Mouse (Mus musculus) liver, embryonic 14.5 days (tissue): ENCODE data around the gene Rassf5. TPM values are rescaled to one million over a fixed set of nuclear protein-coding genes. Genes with fewer than 3 reads are reported as not detected.
A peak's percentile ranks its signal among the peaks of the same experiment; 100 is the strongest.

Experiments used
- ATAC-seq: fragments of 200-750 bp; cut with Nextera tagmentation; 2 replicates; pipeline ENCODE4 v1.8.0; 2017; ENCODE audit warnings: moderate number of reproducible peaks, mild to moderate bottlenecking, moderate library complexity; ENCODE audit not compliant: insufficient read depth
- DNase-seq, 3 experiments: peaks; one replicate each; pipeline ENCODE4 v3.0.0-alpha.2; 2012 to 2013; ENCODE audit warnings: low read depth in 3 of 3, low spot score in 3 of 3
- H3K27ac ChIP-seq: fragments of 300-500 bp; sonication (generic); 2 replicates; pipeline ENCODE4 v1.5.1; 2014; ENCODE audit warnings: moderate library complexity, mild to moderate bottlenecking, control low read depth, inconsistent platforms
- H3K27me3 ChIP-seq: fragments of 300-500 bp; sonication (generic); 2 replicates; pipeline ENCODE4 v1.6.1; 2014; ENCODE audit warnings: mild to moderate bottlenecking, low read length, moderate library complexity; ENCODE audit not compliant: control insufficient read depth, insufficient read depth
- H3K36me3 ChIP-seq: fragments of 300-500 bp; sonication (generic); replicated peaks from 2 replicates; pipeline ENCODE4 v1.6.1; 2014; ENCODE audit warnings: low read depth; ENCODE audit not compliant: control insufficient read depth, insufficient read depth
- H3K4me1 ChIP-seq, 2 experiments: fragments of 200-500 bp in 1 of 2; fragments of 300-500 bp in 1 of 2; sonication (generic) in 1 of 2; replicated peaks; 2 replicates each; pipeline ENCODE4 v1.6.1; 2012 to 2014; ENCODE audit warnings: antibody characterized with exemption in 1 of 2, inconsistent platforms in 1 of 2, low read length in 1 of 2; ENCODE audit not compliant: control insufficient read depth in 2 of 2, insufficient read depth in 2 of 2
- H3K4me2 ChIP-seq: fragments of 300-500 bp; sonication (generic); 2 replicates; pipeline ENCODE4 v1.6.1; 2014; ENCODE audit warnings: low read depth, mild to moderate bottlenecking, control low read depth, moderate library complexity
- H3K4me3 ChIP-seq, 2 experiments: fragments of 200-500 bp in 1 of 2; fragments of 300-500 bp in 1 of 2; sonication (generic) in 1 of 2; 2 replicates each; pipeline ENCODE4 v1.5.1; 2012 to 2014; ENCODE audit warnings: low read depth in 2 of 2, low read length in 2 of 2, mild to moderate bottlenecking in 2 of 2, control low read depth in 1 of 2, inconsistent platforms in 1 of 2, moderate library complexity in 1 of 2; ENCODE audit not compliant: insufficient read depth in 1 of 2
- H3K9ac ChIP-seq: fragments of 300-500 bp; sonication (generic); replicated peaks from 2 replicates; pipeline ENCODE4 v1.6.1; 2014; ENCODE audit warnings: mild to moderate bottlenecking, control low read depth, moderate library complexity
- H3K9me3 ChIP-seq: fragments of 300-500 bp; sonication (generic); 2 replicates; pipeline ENCODE4 v1.6.1; 2016; ENCODE audit warnings: low read length, mixed read lengths; ENCODE audit not compliant: control insufficient read depth
- CTCF ChIP-seq: IDR thresholded peaks from 2 replicates; pipeline ENCODE4 v1.5.1; 2016; ENCODE audit warnings: antibody characterized with exemption, low read depth, control low read depth
- EP300 ChIP-seq: IDR thresholded peaks from 2 replicates; pipeline ENCODE4 v1.6.1; 2016; ENCODE audit warnings: antibody characterized with exemption, low read depth
- WGBS: fragments of 180-500 bp; shearing (Covaris S2); extraction: QIAGEN DNeasy Blood & Tissue Kit; methylation state at CpG from one replicate; pipeline ENCODE4 v1.1.7; 2014; ENCODE audit not compliant: insufficient replicate concordance; 5-methylcytosine and 5-hydroxymethylcytosine counted together
- polyA plus RNA-seq, 2 experiments: library from polyadenylated mRNA; depleted of rRNA in 1 of 2; stranded (reverse) in 1 of 2; unstranded in 1 of 2; fragments of >200 nt; fragmentation: Nextera tagmentation in 1 of 2; extraction: Ambion mirVana in 1 of 2; gene quantifications; 2 replicates each; pipeline versions ENCODE4 v1.2.1 to v1.2.3; 2012 to 2014

Gene Rassf5
- polyA plus RNA-seq, 2 experiments = 2.1 to 3.6 TPM

DNA sequence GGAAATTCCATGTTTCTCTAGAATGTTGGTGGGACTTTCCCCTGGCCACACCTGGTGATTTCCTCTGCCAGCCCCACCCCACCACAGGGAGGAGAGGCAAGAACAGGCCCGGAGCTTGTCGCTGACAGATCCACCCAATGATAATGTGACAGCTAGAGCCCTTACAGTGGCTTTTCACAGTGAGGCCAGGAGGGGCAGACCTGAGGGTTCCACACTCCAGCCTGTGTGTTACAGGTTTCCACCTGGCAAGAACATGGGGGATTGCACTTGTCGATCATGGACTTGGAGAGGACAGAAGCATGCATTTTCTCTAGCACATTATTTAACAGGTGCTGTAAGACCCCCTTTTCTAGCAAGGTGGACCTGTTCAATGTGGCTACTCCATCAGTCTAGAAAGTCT, 35.2 kb upstream of the Rassf5 start:
- Histone ChIP-seq H3K9ac (no peak overlapping the region), H3K4me1 (peaks cover 0 to 13% of the 10 kb centered on the region in 2 experiments; a peak in 2 of 4 replicates), H3K4me2 (no peak overlapping the region), H3K4me3 (no peak overlapping the region), H3K27me3 (no peaks in the 10 kb centered on the region), H3K9me3 (no peaks in the 10 kb centered on the region), H3K36me3 (no peaks in the 10 kb centered on the region), H3K27ac (no peak overlapping the region)
- no peak for TF ChIP-seq EP300
- 0 out of 2 replicates have a peak, but pooled peaks have one; percentile 16 for TF ChIP-seq CTCF
- DNase-seq = no peak
- WGBS = 33% methylated on average over 3 of the region's 3 CpGs
- no peak for ATAC-seq

DNA sequence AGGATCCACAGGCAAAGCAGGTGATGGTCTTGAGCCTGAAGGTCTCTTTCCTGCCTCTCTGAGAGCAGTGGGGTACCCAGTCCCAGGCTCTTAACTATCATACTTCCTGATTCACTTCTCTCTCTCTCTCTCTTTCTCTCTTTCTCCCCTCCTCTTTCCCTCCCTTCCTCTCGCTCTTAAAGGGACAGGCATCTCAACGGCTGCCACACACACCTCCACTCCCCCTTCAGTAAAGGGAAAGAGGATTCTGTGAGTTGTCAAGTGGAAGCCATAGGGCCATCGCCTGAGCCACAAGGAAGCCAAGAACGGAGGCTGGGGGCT, 34.4 kb upstream of the Rassf5 start, which contains the start of gene Ikbke:
TSS of gene Ikbke (minus strand) at position 151 of the 321 bp plus-strand sequence.
- no peak within 1 kb of the TSS for H3K9ac ChIP-seq
- no peaks in the 10 kb centered on the region for H3K36me3 ChIP-seq
- H3K4me1 ChIP-seq = peaks cover 0 to 13% of the 10 kb centered on the region in 2 experiments; a peak in 2 of 4 replicates
- peak within 1 kb of the TSS; percentile 29 for H3K4me2 ChIP-seq
- ATAC-seq (no peak), DNase-seq (no peak)
- H3K9me3 ChIP-seq = no peaks in the 10 kb centered on the region
- H3K27ac ChIP-seq = no peak within 1 kb of the TSS
- H3K27me3 ChIP-seq = no peaks in the 10 kb centered on the region
- 22% methylated on average over 4 of the region's 4 CpGs for WGBS
- H3K4me3 ChIP-seq = peak within 1 kb of the TSS; percentile 21 to 36; a peak in 3 of 4 replicates
- TF ChIP-seq CTCF (no peak), EP300 (no peak)

DNA sequence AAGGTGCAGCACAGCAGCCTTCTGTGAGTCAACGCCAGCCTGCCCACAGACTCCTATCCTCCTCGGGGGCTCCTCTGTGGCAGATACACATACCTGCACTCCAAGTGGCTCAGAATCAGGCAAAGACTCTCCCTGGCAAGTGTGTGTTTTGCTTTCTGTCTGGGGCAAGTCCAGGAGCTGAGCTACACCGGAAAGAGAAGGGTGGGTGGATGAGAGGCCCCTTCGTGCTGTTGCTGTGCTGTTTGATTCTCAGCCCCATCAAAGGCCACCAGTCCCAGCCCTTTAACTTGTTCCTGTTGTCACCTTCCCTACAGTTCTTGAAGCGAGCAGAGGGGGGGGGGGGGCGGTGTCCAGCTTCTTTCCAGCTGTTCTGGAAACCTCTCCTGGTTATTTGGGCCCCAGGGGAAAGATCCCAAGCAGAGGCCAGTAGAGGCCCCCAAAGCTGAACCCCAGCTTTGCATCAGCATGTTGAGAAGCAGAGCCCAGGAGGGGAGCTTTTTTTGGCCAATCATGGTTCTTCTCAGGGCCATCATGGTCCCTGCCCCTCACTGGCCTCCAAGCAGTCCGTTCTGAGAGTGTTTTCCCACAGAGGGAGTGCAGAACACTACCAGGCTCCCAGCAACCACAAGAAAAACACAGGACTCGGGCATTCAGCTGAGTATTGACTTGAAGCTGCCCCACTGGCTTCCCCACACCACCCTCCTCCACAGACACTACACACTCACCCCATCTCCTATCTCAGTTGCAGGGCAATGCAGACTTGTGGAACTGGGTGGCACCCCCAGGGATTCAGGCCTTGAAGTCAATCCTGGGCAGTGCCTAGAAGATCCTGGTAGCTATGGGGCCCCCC, 33.8 kb upstream of the Rassf5 start:
- DNase-seq (no peak), ATAC-seq (no peak)
- Histone ChIP-seq H3K4me3 (peak overlapping the region; percentile 21 to 36; a peak in 3 of 4 replicates), H3K4me2 (peak overlapping the region; percentile 29), H3K4me1 (peaks cover 0 to 13% of the 10 kb centered on the region in 2 experiments; a peak in 2 of 4 replicates), H3K27me3 (no peaks in the 10 kb centered on the region), H3K9me3 (no peaks in the 10 kb centered on the region), H3K27ac (no peak overlapping the region), H3K36me3 (no peaks in the 10 kb centered on the region), H3K9ac (no peak overlapping the region)
- 34% methylated on average over 8 of the region's 8 CpGs for WGBS
- TF ChIP-seq CTCF (no peak), EP300 (no peak)

- DNase-seq = no peak
- no peaks in the 10 kb centered on the region for H3K36me3 ChIP-seq
- H3K9me3 ChIP-seq = no peaks in the 10 kb centered on the region
- ATAC-seq = peak; percentile 47
- H3K27ac ChIP-seq = no peak overlapping the region
- peak overlapping the region in 1 of 2 experiments; percentile 14; a peak in 2 of 4 replicates for H3K4me3 ChIP-seq
- H3K9ac ChIP-seq = no peak overlapping the region; the same call in 1 of the 2 replicates
- peaks cover 0 to 13% of the 10 kb centered on the region in 2 experiments; a peak in 2 of 4 replicates for H3K4me1 ChIP-seq
- TF ChIP-seq CTCF (no peak), EP300 (no peak)
- peak overlapping the region; percentile 61 for H3K4me2 ChIP-seq
- no peaks in the 10 kb centered on the region for H3K27me3 ChIP-seq
Measured at GRCm38 (mm10) chr1:131276831-131277230, 31.8 kb upstream of the Rassf5 start.

GRCm38 (mm10) chr1:131275577-131275976, 30.5 kb upstream of the Rassf5 start:
- H3K4me2 ChIP-seq = peak overlapping the region; percentile 61
- TF ChIP-seq EP300 (no peak), CTCF (no peak)
- no peaks in the 10 kb centered on the region for H3K9me3 ChIP-seq
- H3K4me3 ChIP-seq = peak overlapping the region; percentile 14 to 38; a peak in 3 of 4 replicates
- H3K36me3 ChIP-seq = no peaks in the 10 kb centered on the region
- DNase-seq = no peak
- H3K27me3 ChIP-seq = no peaks in the 10 kb centered on the region
- H3K4me1 ChIP-seq = peaks cover 0 to 13% of the 10 kb centered on the region in 2 experiments; a peak in 2 of 4 replicates
- H3K27ac ChIP-seq = no peak overlapping the region
- ATAC-seq = no peak
- WGBS = 52% methylated on average over 14 of the region's 14 CpGs
- H3K9ac ChIP-seq = no peak overlapping the region
